Mouse (Mus musculus) kidney, embryonic 16.5 days (tissue): ENCODE measurements at regions not wholly inside any gene's neighbourhood (a gene's known extent, or its start where the extent isn't known, plus 50 kb on each side); places are given as distances from the start of the nearest gene placed in this dataset.
"Not testable (repeated sequence)": the region's sequence is repeated elsewhere in the genome, so short reads cannot be mapped to it uniquely, and the experiment has no call there.

Experiments
- ATAC-seq: fragments of 200-750 bp; cut with Nextera tagmentation; 2 replicates; pipeline ENCODE4 v1.8.0; 2017; ENCODE audit warnings: moderate TSS enrichment; ENCODE audit not compliant: low FRiP score, low TSS enrichment
- H3K27ac ChIP-seq: fragments of 300-500 bp; sonication (generic); 2 replicates; pipeline ENCODE4 v1.5.1; 2014; ENCODE audit warnings: low read length
- H3K27me3 ChIP-seq: fragments of 300-500 bp; sonication (generic); 2 replicates; pipeline ENCODE4 v1.6.1; 2014; ENCODE audit warnings: low read length, control low read depth, mixed read lengths; ENCODE audit not compliant: insufficient read depth
- H3K36me3 ChIP-seq: fragments of 300-500 bp; sonication (generic); 2 replicates; pipeline ENCODE4 v1.6.1; 2014; ENCODE audit warnings: low read length, control low read depth, mixed read lengths; ENCODE audit not compliant: insufficient read depth
- H3K4me1 ChIP-seq: fragments of 300-500 bp; sonication (generic); 2 replicates; pipeline ENCODE4 v1.6.1; 2014; ENCODE audit warnings: low read length, control low read depth, mixed read lengths; ENCODE audit not compliant: insufficient read depth
- H3K4me2 ChIP-seq: fragments of 300-500 bp; sonication (generic); replicated peaks from 2 replicates; pipeline ENCODE4 v1.6.1; 2014; ENCODE audit warnings: low read depth, low read length
- H3K4me3 ChIP-seq: fragments of 300-500 bp; sonication (generic); 2 replicates; pipeline ENCODE4 v1.5.1; 2014; ENCODE audit warnings: mild to moderate bottlenecking, low read length
- H3K9ac ChIP-seq: fragments of 300-500 bp; sonication (generic); replicated peaks from 2 replicates; pipeline ENCODE4 v1.6.1; 2014; ENCODE audit warnings: low read length
- H3K9me3 ChIP-seq: fragments of 300-500 bp; sonication (generic); 2 replicates; pipeline ENCODE4 v1.6.1; 2016; ENCODE audit warnings: low read length, control low read depth
- WGBS: fragments of 180-500 bp; shearing (Covaris S2); extraction: QIAGEN DNeasy Blood & Tissue Kit; methylation state at CpG from one replicate; pipeline ENCODE4 v1.1.7; 2014; 5-methylcytosine and 5-hydroxymethylcytosine counted together

DNA sequence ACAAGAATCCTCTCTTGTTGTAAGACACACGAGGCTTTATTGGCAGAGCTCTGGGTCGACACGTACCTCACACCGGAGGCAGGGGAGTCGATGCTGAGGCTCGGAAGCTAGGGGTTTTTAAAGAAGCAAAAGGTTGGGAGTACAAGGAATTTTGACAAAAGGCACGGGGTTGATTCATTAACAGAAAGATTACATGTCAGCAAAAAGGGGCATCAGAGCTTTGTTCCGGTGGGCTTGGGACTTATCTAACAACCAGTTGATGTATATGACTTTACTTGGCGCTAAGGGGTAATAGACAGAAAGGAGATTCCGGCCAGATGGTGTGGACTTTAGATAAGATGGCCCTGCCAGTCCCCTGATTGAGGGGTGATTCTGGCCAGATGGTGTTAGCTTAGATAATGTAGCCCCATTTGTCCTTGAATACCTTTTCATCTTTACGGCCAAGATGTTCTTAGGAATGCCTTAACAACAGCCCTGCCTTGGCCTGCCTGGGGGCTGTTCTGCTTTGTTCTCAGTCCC is 218.3 kb downstream of the Gm31371 start:
- 90% methylated on average over 9 of the region's 11 CpGs for WGBS
- H3K27ac ChIP-seq, ATAC-seq, H3K9ac ChIP-seq, H3K36me3 ChIP-seq, H3K4me3 ChIP-seq, H3K9me3 ChIP-seq, H3K4me2 ChIP-seq, H3K4me1 ChIP-seq, H3K27me3 ChIP-seq: not testable (repeated sequence)

DNA sequence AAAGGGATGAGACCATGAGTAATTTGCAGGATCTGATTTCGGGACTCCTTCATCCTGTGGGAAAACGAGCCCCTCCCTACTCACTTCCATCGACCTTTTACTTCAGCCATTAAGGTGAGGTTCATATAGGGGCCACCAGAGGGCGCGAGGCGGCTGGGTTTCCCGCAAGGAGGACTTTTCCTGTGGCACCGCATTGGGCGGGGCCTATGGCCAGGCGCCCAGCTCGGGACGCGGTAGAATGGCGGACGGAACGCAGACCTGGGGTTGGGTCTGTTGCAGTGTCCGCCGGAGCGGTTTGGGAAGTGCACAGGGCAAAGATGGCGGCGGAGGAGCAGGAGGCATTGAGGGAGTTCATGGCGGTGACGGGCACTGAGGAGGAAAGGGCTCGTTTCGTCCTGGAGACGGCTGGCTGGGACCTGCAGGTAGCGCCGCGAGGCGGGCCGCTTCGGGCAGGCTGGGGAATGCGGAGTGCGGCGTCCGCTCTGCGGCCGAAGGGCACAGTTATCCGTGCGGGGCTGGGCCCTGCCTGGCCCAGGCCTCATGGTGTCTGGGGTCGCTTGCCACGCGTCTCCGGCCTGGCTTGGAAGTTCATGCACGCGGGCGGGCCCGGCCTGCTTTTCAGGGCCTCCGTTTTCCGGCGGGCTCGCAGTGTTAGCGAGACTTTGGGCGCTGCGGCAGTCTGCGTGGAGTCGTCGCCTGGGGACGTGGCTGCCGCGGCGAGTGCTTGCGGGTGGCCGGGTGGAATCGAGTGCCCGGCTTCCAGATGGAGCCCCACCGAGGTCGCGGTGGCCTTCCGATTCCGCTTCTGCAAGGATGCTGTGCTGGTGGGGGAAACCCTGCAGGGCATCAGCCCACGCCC is 219.1 kb downstream of the Gm31371 start:
- not testable (repeated sequence) for H3K36me3 ChIP-seq, H3K9me3 ChIP-seq, H3K4me1 ChIP-seq, H3K27me3 ChIP-seq, H3K4me2 ChIP-seq
- peak overlapping the region; percentile 55 for H3K4me3 ChIP-seq
- H3K27ac ChIP-seq, result peak overlapping the region; percentile 68; the same call in 1 of the 2 replicates
- H3K9ac ChIP-seq, result peak overlapping the region; percentile 77
- 9% methylated on average over 59 of the region's 72 CpGs for WGBS
- ATAC-seq, result peak; percentile 100

DNA sequence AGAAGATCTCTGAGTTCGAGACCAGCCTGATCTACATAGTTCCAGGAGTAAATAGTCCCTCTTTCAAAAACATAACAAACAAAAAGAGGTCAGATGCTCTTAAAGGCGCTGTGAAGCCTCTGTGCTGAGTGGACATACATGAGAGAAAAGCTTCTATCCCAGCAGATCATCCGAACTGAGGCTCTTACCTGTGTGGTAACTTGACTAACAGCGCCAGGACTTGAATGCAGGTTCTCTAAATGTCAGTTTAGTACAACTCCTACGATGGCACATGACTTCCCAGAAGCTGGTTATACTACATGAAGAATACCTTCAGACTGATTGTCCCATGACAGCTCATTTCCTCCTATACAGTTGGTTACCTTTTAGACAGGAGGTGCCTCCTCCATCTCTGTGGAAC is 220.4 kb downstream of the Gm31371 start:
- H3K9me3 ChIP-seq, ATAC-seq, H3K27ac ChIP-seq, H3K36me3 ChIP-seq, H3K4me1 ChIP-seq, H3K9ac ChIP-seq, H3K27me3 ChIP-seq, H3K4me3 ChIP-seq: not testable (repeated sequence)
- 84% methylated on average over 5 of the region's 5 CpGs for WGBS
- H3K4me2 ChIP-seq, result 0 out of 2 replicates have a peak overlapping the region, but pooled peaks have one; percentile 36

DNA sequence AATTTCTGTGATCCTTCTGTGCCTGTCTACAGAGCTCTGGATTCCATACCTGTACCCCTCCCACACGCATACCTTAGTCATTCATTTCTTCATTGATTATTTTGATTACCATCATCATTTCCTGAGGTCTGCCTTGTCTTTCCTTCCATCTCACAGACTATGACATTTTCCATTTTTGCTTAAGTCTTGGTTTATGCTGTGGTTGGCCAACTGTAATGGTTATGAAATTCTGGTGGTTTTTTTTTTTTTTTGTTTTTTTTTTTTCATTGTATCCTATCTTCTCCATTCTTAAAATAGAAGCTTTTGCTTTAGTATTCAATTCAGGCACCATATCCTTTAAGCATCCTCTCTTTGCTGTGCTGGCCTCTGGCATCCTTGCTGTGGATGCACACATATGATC is 227.4 kb downstream of the Gm15319 start:
- H3K4me3 ChIP-seq, H3K4me1 ChIP-seq, ATAC-seq, H3K27me3 ChIP-seq, H3K27ac ChIP-seq, H3K9me3 ChIP-seq, H3K4me2 ChIP-seq, H3K9ac ChIP-seq, H3K36me3 ChIP-seq: not testable (repeated sequence)
- no CpG with 5 or more reads among the region's 1 CpGs for WGBS

DNA sequence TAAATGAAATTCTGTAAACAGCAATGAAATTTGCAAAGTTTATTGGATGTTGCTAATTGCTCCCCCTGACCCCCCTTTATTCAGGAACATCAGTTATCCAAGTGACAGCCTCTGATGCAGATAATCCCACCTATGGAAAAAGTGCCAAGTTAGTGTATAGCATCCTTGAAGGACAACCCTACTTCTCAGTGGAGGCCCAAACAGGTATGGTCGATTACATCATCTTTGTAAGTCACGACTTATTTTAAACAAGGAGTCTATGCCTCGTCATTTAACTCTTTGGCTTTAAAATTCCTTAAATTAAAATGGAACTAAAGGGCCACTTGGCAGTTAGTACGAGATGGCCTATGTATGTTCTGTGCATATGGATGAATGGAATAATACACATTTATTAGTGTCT is 217.6 kb downstream of the Gm15319 start:
- not testable (repeated sequence) for ATAC-seq, H3K4me3 ChIP-seq, H3K4me1 ChIP-seq, H3K4me2 ChIP-seq, H3K9ac ChIP-seq, H3K27ac ChIP-seq, H3K9me3 ChIP-seq, H3K36me3 ChIP-seq, H3K27me3 ChIP-seq
- 88% methylated on average over 4 of the region's 4 CpGs for WGBS

DNA sequence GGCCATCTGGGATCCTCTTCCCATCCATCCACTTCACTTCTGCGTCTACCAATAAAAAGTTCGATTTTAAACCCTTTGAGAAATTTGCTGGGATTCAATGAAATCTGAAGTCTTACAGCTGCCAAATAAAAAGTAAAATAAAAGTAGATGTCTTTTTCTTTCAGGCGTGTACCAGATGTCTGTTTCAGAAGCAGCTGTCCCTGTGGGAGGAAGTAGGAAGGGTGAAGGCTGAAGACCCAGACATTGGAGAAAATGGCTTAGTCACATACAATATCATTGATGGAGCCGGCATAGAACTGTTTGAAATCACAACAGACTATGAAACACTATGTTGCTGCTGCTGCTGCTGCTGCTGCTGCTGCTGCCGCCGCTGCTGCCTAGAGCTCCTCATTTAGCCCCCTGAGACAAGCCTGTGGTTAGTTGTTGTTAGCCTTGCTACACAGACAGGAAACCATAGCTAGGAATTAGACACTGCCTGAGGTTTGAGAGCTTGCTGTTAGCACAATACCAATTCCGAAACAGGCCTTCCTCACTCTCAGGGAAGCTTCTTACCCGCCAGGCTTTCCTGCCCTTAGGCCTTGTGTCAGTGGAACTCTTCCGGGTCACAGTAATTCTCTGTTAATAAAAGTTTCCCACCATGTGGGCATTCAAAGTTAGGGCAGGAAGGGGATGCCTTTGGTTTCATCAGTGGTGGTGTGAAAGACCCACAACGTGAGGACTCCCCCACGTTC is 211.5 kb downstream of the Gm15319 start:
- not testable (repeated sequence) for H3K4me1 ChIP-seq, H3K9ac ChIP-seq, ATAC-seq, H3K4me3 ChIP-seq, H3K9me3 ChIP-seq, H3K27ac ChIP-seq, H3K36me3 ChIP-seq, H3K4me2 ChIP-seq, H3K27me3 ChIP-seq
- WGBS, result 77% methylated on average over 5 of the region's 11 CpGs

DNA sequence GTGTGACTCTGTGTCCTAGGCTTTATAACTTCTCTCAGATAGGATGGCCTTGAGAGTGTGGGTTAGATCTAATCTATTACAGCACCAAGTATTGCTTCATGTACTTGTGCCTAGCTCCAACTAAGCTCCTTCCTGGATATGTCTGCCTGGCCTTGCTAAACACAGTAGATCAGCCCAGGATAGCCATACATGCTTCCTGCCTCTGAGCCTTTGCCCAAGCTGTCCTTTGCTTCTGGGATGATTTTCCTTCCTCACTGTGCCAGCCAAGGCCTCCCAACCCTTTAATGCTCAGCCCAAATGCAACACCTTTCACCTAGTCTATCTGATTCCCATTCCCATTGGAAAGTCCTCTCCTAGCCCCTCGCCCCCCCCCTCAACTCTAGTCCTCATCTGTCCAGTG is 208.9 kb downstream of the Gm15319 start:
- not testable (repeated sequence) for H3K9ac ChIP-seq, H3K27me3 ChIP-seq, H3K36me3 ChIP-seq, H3K4me3 ChIP-seq, H3K4me1 ChIP-seq, H3K9me3 ChIP-seq, H3K27ac ChIP-seq, H3K4me2 ChIP-seq, ATAC-seq
- WGBS, result 94% methylated on average over 1 of the region's 1 CpGs
